Mouse (Mus musculus) left cerebral cortex, postnatal 4 days (tissue): Measurements from ENCODE around the gene Mical3. TPM values are rescaled to one million over a fixed set of nuclear protein-coding genes. Genes with fewer than 3 reads are reported as not detected.

ENCODE experiments used
- DNase-seq: peaks from one replicate; pipeline ENCODE4 v3.0.0-alpha.2; 2022
- intact Hi-C: fragments of 180-260 bp; cut with DNase I; formaldehyde crosslinking; loops from one replicate; pipeline ENCODE4 v1.15.1; 2025
- total RNA-seq, 2 experiments: library from RNA; stranded (reverse); gene quantifications; 2 replicates each; pipeline ENCODE4 v1.2.3; 2021

Mical3 gene
- total RNA-seq, 2 experiments from 2014 or later = 149 to 156 TPM

- intact Hi-C loops = no loop called here
- no peak for DNase-seq
Measured at GRCm38 (mm10) chr6:121148360-121148759, 17.6 kb upstream of the Mical3 start.

DNA sequence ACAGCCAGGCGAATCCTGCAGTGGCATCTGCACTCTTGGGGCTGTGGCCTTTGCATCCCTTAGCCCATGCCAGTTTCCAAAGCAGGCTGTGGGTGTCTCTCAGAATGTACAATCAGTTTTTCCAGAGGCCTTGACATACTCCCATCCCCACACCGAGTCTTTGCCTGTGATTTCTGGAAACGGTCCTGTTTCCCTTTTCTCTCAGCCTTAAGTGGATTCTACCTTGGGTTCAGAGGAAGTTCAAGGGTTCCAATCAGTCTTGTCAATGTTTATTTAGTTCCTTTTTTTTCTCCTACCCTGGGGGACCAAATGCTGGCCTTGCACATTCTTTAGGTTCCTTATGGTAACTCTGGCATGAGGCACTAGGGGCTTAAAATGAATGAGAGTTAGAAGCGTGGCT is 16.0 kb upstream of the Mical3 start:
- intact Hi-C loops = no loop called here
- no peak for DNase-seq

- intact Hi-C loops = no loop called here
- DNase-seq = no peak
Measured at GRCm38 (mm10) chr6:121145906-121146305, 15.1 kb upstream of the Mical3 start.

GRCm38 (mm10) chr6:121145010-121145604 is 14.3 kb upstream of the Mical3 start:
- intact Hi-C loops = no loop called here
- peak; percentile 8 for DNase-seq

- peak; percentile 63 for DNase-seq
- intact Hi-C loops = no loop called here
Measured at GRCm38 (mm10) chr6:121144066-121144465, 13.3 kb upstream of the Mical3 start.

DNA sequence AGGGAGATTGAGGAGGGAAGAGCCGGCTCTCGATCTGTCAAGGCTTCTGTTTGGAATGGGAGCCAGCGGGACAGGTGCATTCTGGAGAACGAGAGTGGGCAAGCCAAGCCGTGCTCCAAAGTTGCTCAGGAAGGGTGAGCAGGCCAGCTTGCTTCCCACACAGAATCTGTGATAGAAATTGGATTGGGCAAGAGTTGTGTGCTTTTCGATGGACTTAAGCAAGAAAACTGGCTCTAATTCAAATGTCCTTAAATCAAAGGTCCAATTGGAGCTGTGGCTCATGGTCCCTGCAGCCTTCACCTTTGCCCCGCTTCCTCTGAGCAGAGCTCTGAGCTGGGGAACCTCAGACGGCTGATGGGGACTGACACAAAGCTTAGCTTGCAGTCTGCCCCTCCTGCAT is 12.6 kb upstream of the Mical3 start:
- no peak for DNase-seq
- intact Hi-C loops = no loop called here

DNA sequence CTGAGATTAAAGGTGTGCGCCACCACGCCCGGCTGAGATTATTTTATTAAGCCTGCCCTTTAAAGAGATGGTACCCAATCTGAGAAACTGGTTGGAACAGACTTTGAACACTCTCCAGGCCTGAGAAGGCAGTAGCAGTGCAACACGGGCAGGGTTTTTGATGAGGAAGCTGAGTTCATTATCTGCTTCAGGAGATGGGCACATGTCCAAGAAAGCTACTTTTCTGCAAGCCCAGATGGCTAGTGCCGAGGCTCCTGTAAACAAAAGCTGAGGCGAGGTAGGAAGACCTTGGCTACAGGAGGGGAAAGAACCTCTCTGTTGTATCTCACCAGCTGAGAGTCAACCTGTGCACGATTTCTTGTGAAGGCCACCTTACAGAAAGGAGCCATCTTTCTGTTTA is 11.5 kb upstream of the Mical3 start:
- intact Hi-C loops = no loop called here
- DNase-seq = no peak

DNA sequence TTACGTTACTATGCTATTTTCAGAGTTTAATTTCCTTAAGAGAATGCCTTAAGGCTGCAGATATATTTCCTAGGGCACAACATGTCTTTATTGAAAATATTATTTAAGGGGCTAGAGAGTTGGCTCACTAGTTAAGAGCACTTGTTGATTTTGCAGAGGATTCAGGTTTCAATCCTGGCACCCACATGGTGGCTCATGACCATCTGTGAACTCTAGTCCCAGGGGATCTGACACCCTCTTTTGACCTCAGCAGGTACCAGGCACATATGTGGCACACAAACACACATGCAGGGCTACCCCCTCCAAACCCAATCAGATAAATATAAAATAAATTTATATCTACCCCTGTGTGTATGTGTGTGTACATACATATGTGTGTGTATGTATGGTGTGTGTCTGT is 8.5 kb upstream of the Mical3 start:
- no peak for DNase-seq
- intact Hi-C loops = no loop called here

DNA sequence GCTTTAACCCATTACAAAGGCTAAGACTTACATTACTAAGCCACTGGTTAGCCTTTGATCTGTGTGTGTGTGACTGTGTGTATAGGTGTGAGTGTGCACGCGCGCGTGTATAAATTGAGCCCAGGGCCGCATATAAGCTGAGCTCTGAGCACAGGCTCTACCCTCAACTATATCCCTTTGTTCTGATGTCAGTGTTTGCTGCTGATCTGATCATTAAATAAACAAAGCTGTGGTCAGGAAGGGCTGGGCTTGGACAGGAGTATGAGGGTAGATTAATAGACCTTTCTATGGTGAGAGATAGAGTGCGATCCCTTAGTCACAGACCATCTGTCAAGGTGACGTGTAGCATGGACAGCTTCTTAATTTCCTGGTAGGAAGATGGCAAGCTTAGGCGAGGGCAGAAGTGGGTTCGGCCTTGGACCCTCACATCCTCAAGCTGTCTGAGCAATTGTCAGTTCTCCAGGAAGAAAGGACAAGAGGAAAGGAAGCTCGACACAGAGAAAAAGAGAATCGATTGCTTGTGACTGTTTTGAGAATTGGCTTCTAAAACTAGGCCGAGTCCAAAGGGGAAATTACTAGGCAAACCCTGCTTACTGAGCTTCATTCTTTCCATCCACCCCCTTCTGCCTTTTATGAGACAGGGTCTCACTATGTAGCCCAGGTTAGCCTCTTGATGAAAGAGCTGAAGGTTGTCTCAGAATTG is 7.7 kb upstream of the Mical3 start:
- no peak for DNase-seq
- intact Hi-C loops = no loop called here

- no peak for DNase-seq
- intact Hi-C loops = no loop called here
Measured at GRCm38 (mm10) chr6:121137222-121137621, 6.4 kb upstream of the Mical3 start.

GRCm38 (mm10) chr6:121134884-121135283 is 4.1 kb upstream of the Mical3 start:
- intact Hi-C loops = loop anchor here (5.0 kb wide), 2 partner anchors 42 to 163 kb away; no protein-coding TSS in a partner anchor
- no peak for DNase-seq

DNA sequence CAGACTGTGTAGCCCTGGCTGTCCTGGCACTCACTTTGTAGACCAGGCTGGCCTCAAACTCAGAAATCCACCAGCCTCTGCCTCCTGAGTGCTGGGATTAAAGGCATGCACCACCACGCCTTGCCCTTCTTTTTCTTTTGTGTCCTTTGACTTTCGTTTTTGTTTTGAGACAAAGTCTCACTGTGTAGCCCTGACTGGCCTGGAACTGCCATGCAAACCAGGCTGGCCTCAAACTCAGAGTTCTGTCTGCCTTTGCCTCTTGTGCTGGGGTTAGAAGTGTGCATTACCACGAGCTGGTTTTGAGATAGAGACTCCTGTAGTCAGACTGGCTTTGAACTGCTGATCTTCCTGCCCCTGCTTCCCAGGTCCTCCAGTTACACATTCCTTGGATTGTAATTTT is 3.5 kb upstream of the Mical3 start:
- intact Hi-C loops = loop anchor here (5.0 kb wide), 2 partner anchors 43 to 162 kb away; no protein-coding TSS in a partner anchor
- DNase-seq = no peak

- intact Hi-C loops = loop anchor here (5.0 kb wide), 2 partner anchors 47 to 158 kb away; no protein-coding TSS in a partner anchor
Measured at GRCm38 (mm10) chr6:121130039-121130705, 627 bp downstream of the Mical3 start.

DNA sequence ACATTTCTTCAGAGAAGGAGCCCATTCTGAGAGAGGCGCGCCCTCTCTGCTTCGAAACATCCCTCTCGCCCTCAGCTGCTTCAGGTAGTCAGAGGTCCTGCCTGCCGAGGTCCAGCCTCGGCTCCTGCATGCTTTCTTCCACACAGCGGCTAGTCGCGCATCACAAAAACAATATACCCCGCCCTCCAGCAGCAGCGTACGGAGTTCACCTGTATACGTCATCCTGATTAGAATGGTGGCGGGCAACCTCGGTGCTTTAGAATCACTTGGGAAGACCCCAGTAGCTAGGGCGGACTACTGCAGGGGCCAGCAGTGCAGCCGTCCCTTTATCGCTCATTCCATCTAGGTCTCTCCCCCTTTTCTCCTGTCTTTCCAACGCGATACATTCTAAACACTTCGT is 1.3 kb downstream of the Mical3 start:
- peak; percentile 27 for DNase-seq
- intact Hi-C loops = no loop called here

More at GRCm38 (mm10) chr6:121130039-121130705, 627 bp downstream of the Mical3 start:
- peak; percentile 92 for DNase-seq

DNA sequence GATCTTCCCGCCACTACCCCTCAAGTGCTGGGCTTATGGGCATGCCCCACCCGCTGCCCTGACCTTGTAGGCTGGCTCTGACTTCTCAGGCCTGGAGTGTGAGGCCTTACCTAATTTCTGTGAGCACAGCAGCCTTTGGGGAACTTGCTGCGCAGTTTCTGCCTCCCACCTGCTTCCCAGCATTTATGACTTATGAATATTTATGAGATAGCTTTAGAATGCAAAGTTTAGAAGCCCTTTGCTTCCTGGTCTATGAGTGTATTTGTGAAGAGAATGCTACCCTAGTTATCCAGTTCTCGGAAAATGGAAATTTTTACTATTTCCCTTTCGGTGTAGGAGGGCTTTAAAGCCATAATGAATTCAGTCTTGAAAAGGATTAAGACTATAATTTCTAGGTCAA is 2.1 kb downstream of the Mical3 start:
- DNase-seq = no peak
- intact Hi-C loops = no loop called here

DNA sequence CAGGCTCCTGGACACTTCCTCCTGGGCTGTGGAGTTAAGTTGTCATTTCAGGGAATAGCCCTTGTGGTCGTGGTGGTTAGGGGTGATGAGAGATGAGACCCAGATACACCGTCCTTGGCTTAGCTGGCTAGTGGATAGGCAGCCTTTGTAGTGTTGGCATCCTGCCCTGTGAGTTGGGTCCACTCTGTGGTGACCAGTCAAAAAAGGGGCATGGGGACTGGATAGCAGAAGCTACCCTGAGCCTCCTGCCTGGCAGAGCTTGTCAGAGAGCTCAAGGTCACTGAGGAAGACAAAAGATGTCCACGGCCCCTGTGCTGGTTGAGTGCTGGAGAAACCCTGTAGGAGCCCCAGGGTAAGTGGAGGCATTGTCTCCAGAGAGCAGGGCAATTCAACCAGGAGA is 3.1 kb downstream of the Mical3 start:
- intact Hi-C loops = no loop called here
- no peak for DNase-seq

DNA sequence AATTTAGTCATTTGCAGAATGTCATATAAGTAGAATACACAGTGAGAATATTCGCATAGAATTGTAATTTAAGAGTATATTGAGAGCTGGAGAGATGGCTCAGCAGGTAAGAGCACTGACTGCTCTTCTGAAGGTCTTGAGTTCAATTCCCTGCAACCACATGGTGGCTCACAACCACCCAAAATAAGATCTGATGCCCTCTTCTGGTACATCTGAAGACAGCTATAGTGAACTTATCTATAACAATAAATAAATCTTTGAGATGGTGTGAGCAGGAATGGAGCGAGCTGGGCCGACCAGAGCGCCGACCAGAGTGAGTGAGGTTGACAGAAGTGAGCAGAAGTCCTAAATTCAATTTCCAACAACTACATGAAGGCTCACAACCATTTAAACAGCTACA is 4.6 kb downstream of the Mical3 start:
- no peak for DNase-seq
- intact Hi-C loops = no loop called here

DNA sequence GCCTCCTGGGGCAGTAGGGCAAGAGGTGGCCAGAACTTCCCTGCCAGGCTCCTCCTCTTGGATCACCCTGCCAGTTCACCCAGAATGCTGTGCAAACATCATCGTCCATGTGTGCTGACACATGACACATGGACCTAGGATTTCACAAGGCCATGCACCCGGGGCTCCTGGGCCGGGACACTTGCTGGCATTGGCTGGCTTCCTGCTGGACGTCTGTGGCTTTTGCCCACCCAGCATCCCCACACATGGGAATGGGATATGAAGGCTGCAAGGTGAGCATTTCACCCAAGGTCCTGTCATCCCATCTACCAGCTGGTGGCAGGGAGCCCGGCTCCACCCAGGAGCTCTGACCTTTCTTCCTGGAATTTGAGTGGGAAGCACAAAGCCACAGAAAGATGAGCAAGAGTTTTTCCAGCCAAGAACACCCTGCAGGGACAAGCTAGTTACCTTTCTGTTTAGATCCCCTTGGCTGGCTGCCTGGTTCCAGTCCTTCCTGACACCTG is 8.0 kb downstream of the Mical3 start:
- DNase-seq = no peak
- intact Hi-C loops = no loop called here

GRCm38 (mm10) chr6:121120776-121121175 is 10.0 kb downstream of the Mical3 start:
- intact Hi-C loops = no loop called here
- DNase-seq = no peak

- intact Hi-C loops = no loop called here
- no peak for DNase-seq
Measured at GRCm38 (mm10) chr6:121117971-121118755, 12.6 kb downstream of the Mical3 start.

GRCm38 (mm10) chr6:121117142-121117541 is 13.7 kb downstream of the Mical3 start:
- intact Hi-C loops = no loop called here
- DNase-seq = no peak
